Comparison of ENCODE assay signal across 26 mouse cellular contexts in the genomic region with DNA sequence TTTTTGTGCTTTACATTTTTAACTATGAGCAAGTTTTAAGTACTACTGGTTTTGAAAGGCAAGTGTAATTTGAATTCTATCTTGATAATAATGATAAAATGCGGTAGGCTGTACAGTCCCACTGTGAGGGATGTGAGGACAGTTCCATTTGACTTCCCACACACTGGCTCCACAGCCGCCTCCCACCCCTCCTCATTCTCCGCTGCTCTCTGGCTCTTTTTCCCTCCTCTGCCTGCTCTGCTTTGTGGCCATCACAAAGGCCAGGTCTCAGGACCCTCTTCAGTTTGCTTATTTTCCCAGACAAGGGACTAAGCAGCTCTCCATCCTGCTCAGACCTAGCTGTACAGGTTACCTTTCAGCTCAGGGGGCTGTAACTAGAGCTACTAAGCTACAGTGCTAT.
DNase-seq lines count a peak whose midpoint lies in the region; ATAC-seq and TF ChIP-seq lines count a peak whose summit lies in the region.
"Had no signal": no experiment of that assay in that cellular context is flagged by ENCODE, and none has a peak within 500 bp of the region (broad histone marks: within the 10 kb centered on the region; RNA-seq: fewer than 3 reads in every experiment).

No protein-coding gene starts in this region.

- no peak for TF ChIP-seq CTCF in forebrain, postnatal 0 days (IDR thresholded peaks at IDR 0.05; ENCODE audit: low read depth)
- TF ChIP-seq CTCF in kidney, postnatal 0 days (IDR thresholded peaks at IDR 0.05; ENCODE audit: low read depth): no peak

- no peaks in the 10 kb centered on the region for H3K36me3 ChIP-seq in forebrain, embryonic 10.5 days (replicated peaks)
- H3K36me3 ChIP-seq in forebrain, postnatal 0 days (ENCODE audit: insufficient read depth): no peaks in the 10 kb centered on the region
- no peaks in the 10 kb centered on the region for H3K36me3 ChIP-seq in kidney, embryonic 14.5 days (ENCODE audit: control insufficient read depth, insufficient read depth, low read length)
- no peaks in the 10 kb centered on the region for H3K36me3 ChIP-seq in kidney, embryonic 16.5 days (ENCODE audit: insufficient read depth, low read length)
- H3K36me3 ChIP-seq in kidney, postnatal 0 days (ENCODE audit: insufficient read depth, low read length): no peaks in the 10 kb centered on the region
- H3K36me3 ChIP-seq in midbrain, embryonic 11.5 days (ENCODE audit: control insufficient read depth, insufficient read depth, low read length): no peaks in the 10 kb centered on the region
- no peaks in the 10 kb centered on the region for H3K36me3 ChIP-seq in midbrain, embryonic 16.5 days (ENCODE audit: control insufficient read depth, insufficient read depth, low read length)
- H3K36me3 ChIP-seq: embryonic facial prominence, embryonic 10.5 days; embryonic facial prominence, embryonic 12.5 days; G1E had no signal

- no peak overlapping the region for H3K4me3 ChIP-seq in forebrain, embryonic 10.5 days
- H3K4me3 ChIP-seq in forebrain, postnatal 0 days (ENCODE audit: low read depth, low read length): no peak overlapping the region
- no peak overlapping the region for H3K4me3 ChIP-seq in kidney, embryonic 14.5 days (ENCODE audit: low read length)
- H3K4me3 ChIP-seq in kidney, embryonic 16.5 days (ENCODE audit: low read length): no peak overlapping the region
- H3K4me3 ChIP-seq in kidney, postnatal 0 days (replicated peaks; ENCODE audit: low read depth, low read length): no peak overlapping the region
- H3K4me3 ChIP-seq in midbrain, embryonic 11.5 days (ENCODE audit: low read depth, low read length): no peak overlapping the region
- no peak overlapping the region for H3K4me3 ChIP-seq in midbrain, embryonic 16.5 days (ENCODE audit: low read depth, low read length)
- H3K4me3 ChIP-seq: embryonic facial prominence, embryonic 10.5 days; embryonic facial prominence, embryonic 12.5 days; forebrain, embryonic 13.5 days had no signal

- no peaks in the 10 kb centered on the region for H3K9me3 ChIP-seq in forebrain, embryonic 10.5 days
- no peaks in the 10 kb centered on the region for H3K9me3 ChIP-seq in forebrain, postnatal 0 days (ENCODE audit: low read length)
- H3K9me3 ChIP-seq in kidney, embryonic 14.5 days (ENCODE audit: control insufficient read depth, low read length): no peaks in the 10 kb centered on the region
- no peaks in the 10 kb centered on the region for H3K9me3 ChIP-seq in kidney, embryonic 16.5 days (ENCODE audit: low read length)
- no peaks in the 10 kb centered on the region for H3K9me3 ChIP-seq in kidney, postnatal 0 days (replicated peaks; ENCODE audit: low read length)
- no peaks in the 10 kb centered on the region for H3K9me3 ChIP-seq in midbrain, embryonic 11.5 days (ENCODE audit: control insufficient read depth, low read length)
- H3K9me3 ChIP-seq in midbrain, embryonic 16.5 days (replicated peaks; ENCODE audit: control insufficient read depth, low read length, poor library complexity, severe bottlenecking): no peaks in the 10 kb centered on the region
- H3K9me3 ChIP-seq: embryonic facial prominence, embryonic 10.5 days; embryonic facial prominence, embryonic 12.5 days; forebrain, embryonic 13.5 days had no signal

- peaks cover 27% of the 10 kb centered on the region for H3K4me1 ChIP-seq in forebrain, embryonic 10.5 days
- H3K4me1 ChIP-seq in forebrain, postnatal 0 days (ENCODE audit: insufficient read depth): no peaks in the 10 kb centered on the region
- no peaks in the 10 kb centered on the region for H3K4me1 ChIP-seq in kidney, embryonic 14.5 days (ENCODE audit: control insufficient read depth, insufficient read depth, low read length)
- peaks cover 3% of the 10 kb centered on the region; the same call in 1 of the 2 replicates for H3K4me1 ChIP-seq in kidney, embryonic 16.5 days (ENCODE audit: insufficient read depth, low read length)
- no peaks in the 10 kb centered on the region for H3K4me1 ChIP-seq in kidney, postnatal 0 days (replicated peaks; ENCODE audit: insufficient read depth, low read length)
- H3K4me1 ChIP-seq in midbrain, embryonic 11.5 days (ENCODE audit: control insufficient read depth, insufficient read depth, low read length): peaks cover 9% of the 10 kb centered on the region; the same call in 1 of the 2 replicates
- 0 out of 2 replicates have a peak, but pooled peaks cover 4% of the 10 kb centered on the region for H3K4me1 ChIP-seq in midbrain, embryonic 16.5 days (ENCODE audit: control insufficient read depth, insufficient read depth, low read length)
- H3K4me1 ChIP-seq: embryonic facial prominence, embryonic 10.5 days; embryonic facial prominence, embryonic 12.5 days had no signal

- 0 out of 2 replicates have a peak overlapping the region, but pooled peaks have one; percentile 63 for H3K27ac ChIP-seq in forebrain, embryonic 10.5 days
- no peak overlapping the region for H3K27ac ChIP-seq in forebrain, postnatal 0 days (ENCODE audit: low read depth, low read length)
- no peak overlapping the region for H3K27ac ChIP-seq in kidney, embryonic 14.5 days (ENCODE audit: low read depth, low read length)
- H3K27ac ChIP-seq in kidney, embryonic 16.5 days (ENCODE audit: low read length): no peak overlapping the region
- H3K27ac ChIP-seq in kidney, postnatal 0 days: no peak overlapping the region
- no peak overlapping the region for H3K27ac ChIP-seq in midbrain, embryonic 11.5 days (ENCODE audit: low read depth, low read length)
- no peak overlapping the region for H3K27ac ChIP-seq in midbrain, embryonic 16.5 days (ENCODE audit: low read length)
- H3K27ac ChIP-seq: embryonic facial prominence, embryonic 10.5 days; embryonic facial prominence, embryonic 12.5 days; forebrain, embryonic 13.5 days had no signal

- DNase-seq in forebrain, embryonic 10.5 days (ENCODE audit: extremely low spot score, low spot score): no peak
- DNase-seq in forebrain, postnatal 0 days: no peak
- DNase-seq in kidney, postnatal 0 days (ENCODE audit: low spot score): peak; percentile 13
- DNase-seq in kidney, postnatal 4 days: no peak
- DNase-seq in midbrain, embryonic 11.5 days (ENCODE audit: low spot score, missing footprints): peak; percentile 85
- DNase-seq: adrenal gland, adult 8-10 months; adrenal gland, postnatal 14 days; adrenal gland, postnatal 36 days; B cell, adult 2 months; cerebellum, adult 11-12 months; cerebellum, adult 2 months; cerebellum, adult 9-10 months; cerebellum, postnatal 10 days; cerebellum, postnatal 25 days had no signal

- 67% methylated on average over 3 of the region's 3 CpGs for WGBS in forebrain, embryonic 10.5 days
- 75% methylated on average over 3 of the region's 3 CpGs for WGBS in forebrain, postnatal 0 days
- WGBS in kidney, embryonic 14.5 days: 37% methylated on average over 3 of the region's 3 CpGs
- 48% methylated on average over 3 of the region's 3 CpGs for WGBS in kidney, embryonic 16.5 days
- WGBS in kidney, postnatal 0 days: 43% methylated on average over 3 of the region's 3 CpGs
- WGBS in midbrain, embryonic 11.5 days: 45% methylated on average over 3 of the region's 3 CpGs
- WGBS in midbrain, embryonic 16.5 days: 37% methylated on average over 3 of the region's 3 CpGs

- H3K9ac ChIP-seq in forebrain, postnatal 0 days: no peak overlapping the region
- H3K9ac ChIP-seq in kidney, embryonic 14.5 days (ENCODE audit: low read depth, low read length): no peak overlapping the region
- H3K9ac ChIP-seq in kidney, embryonic 16.5 days (replicated peaks; ENCODE audit: low read length): no peak overlapping the region
- no peak overlapping the region for H3K9ac ChIP-seq in kidney, postnatal 0 days (ENCODE audit: low read depth, low read length)
- no peak overlapping the region for H3K9ac ChIP-seq in midbrain, embryonic 11.5 days (ENCODE audit: low read length)
- H3K9ac ChIP-seq in midbrain, embryonic 16.5 days (ENCODE audit: low read depth, low read length): no peak overlapping the region
- H3K9ac ChIP-seq: embryonic facial prominence, embryonic 12.5 days; forebrain, embryonic 13.5 days had no signal

- H3K4me2 ChIP-seq in forebrain, postnatal 0 days (ENCODE audit: low read depth): no peak overlapping the region
- no peak overlapping the region for H3K4me2 ChIP-seq in kidney, embryonic 14.5 days (replicated peaks; ENCODE audit: low read depth, low read length)
- H3K4me2 ChIP-seq in kidney, embryonic 16.5 days (replicated peaks; ENCODE audit: low read depth, low read length): no peak overlapping the region
- no peak overlapping the region for H3K4me2 ChIP-seq in kidney, postnatal 0 days (ENCODE audit: low read length)
- H3K4me2 ChIP-seq in midbrain, embryonic 11.5 days: no peak overlapping the region
- no peak overlapping the region for H3K4me2 ChIP-seq in midbrain, embryonic 16.5 days (ENCODE audit: low read length)
- H3K4me2 ChIP-seq: embryonic facial prominence, embryonic 12.5 days; forebrain, embryonic 13.5 days had no signal

- H3K27me3 ChIP-seq in forebrain, embryonic 10.5 days (ENCODE audit: poor library complexity, severe bottlenecking): no peaks in the 10 kb centered on the region
- no peaks in the 10 kb centered on the region for H3K27me3 ChIP-seq in forebrain, postnatal 0 days (ENCODE audit: insufficient read depth, low read length)
- no peaks in the 10 kb centered on the region for H3K27me3 ChIP-seq in kidney, embryonic 14.5 days (ENCODE audit: control insufficient read depth, insufficient read depth, low read length)
- H3K27me3 ChIP-seq in kidney, embryonic 16.5 days (ENCODE audit: insufficient read depth, low read length): no peaks in the 10 kb centered on the region
- H3K27me3 ChIP-seq in kidney, postnatal 0 days (ENCODE audit: insufficient read depth, low read length): no peaks in the 10 kb centered on the region
- H3K27me3 ChIP-seq in midbrain, embryonic 11.5 days (ENCODE audit: control insufficient read depth, insufficient read depth, low read length): no peaks in the 10 kb centered on the region
- H3K27me3 ChIP-seq in midbrain, embryonic 16.5 days (ENCODE audit: control insufficient read depth, insufficient read depth, low read depth, low read length): no peaks in the 10 kb centered on the region
- H3K27me3 ChIP-seq: CH12.LX; embryonic facial prominence, embryonic 12.5 days; forebrain, embryonic 13.5 days; Patski had no signal

- ATAC-seq in forebrain, postnatal 0 days: no peak
- ATAC-seq in kidney, embryonic 14.5 days (ENCODE audit: low FRiP score, low TSS enrichment): peak; percentile 32; the same call in 1 of the 2 replicates
- ATAC-seq in kidney, embryonic 16.5 days (ENCODE audit: low FRiP score, low TSS enrichment): no peak
- no peak for ATAC-seq in kidney, postnatal 0 days (replicated peaks; ENCODE audit: low FRiP score, low read depth)
- ATAC-seq in midbrain, embryonic 11.5 days (ENCODE audit: low FRiP score): no peak
- no peak for ATAC-seq in midbrain, embryonic 16.5 days
- ATAC-seq: activated CD4-positive, CD25-positive, alpha-beta regulatory T cell, adult 4 months; CD4-positive, CD25-positive, alpha-beta regulatory T cell, adult 4 months; forebrain, embryonic 13.5 days; forebrain, embryonic 16.5 days; Patski had no signal

Comparison
In these comparisons a context has a peak if more than half of its experiments do, and no peak if none do; other contexts are left out.
1. DNase-seq: peak in kidney, postnatal 0 days (single experiment) and midbrain, embryonic 11.5 days (single experiment); none in forebrain, embryonic 10.5 days (single experiment), forebrain, postnatal 0 days (single experiment) and kidney, postnatal 4 days (0 of 2).